Mouse (Mus musculus) lung, embryonic 15.5 days (tissue): ENCODE measurements around the gene Lefty2. TPM values are rescaled to one million over a fixed set of nuclear protein-coding genes. Genes with fewer than 3 reads are reported as not detected.

Source experiments
- polyA plus RNA-seq: library from polyadenylated mRNA; unstranded; fragments of >200 nt; fragmentation: Nextera tagmentation; extraction: Ambion mirVana; gene quantifications from 2 replicates; pipeline ENCODE4 v1.2.1, GENCODE M21; 2015

Lefty2 gene
- polyA plus RNA-seq, 1 experiment from 2014 or later, result 0.17 TPM

Other genes starting within 250 kb of the Lefty2 start
- 0.20 and 0.29 TPM in 2 replicates for gene Mixl1, start 196.1 kb upstream of the Lefty2 start, polyA plus RNA-seq
- gene Acbd3, start 167.1 kb upstream of the Lefty2 start, polyA plus RNA-seq, result 22.1 and 22.6 TPM in 2 replicates
- 2,468 and 2,584 TPM in 2 replicates for gene H3f3a, start 79.2 kb upstream of the Lefty2 start, polyA plus RNA-seq
- 33.7 and 36.6 TPM in 2 replicates for gene Sde2, start 42.0 kb upstream of the Lefty2 start, polyA plus RNA-seq
- 89.9 and 90.0 TPM in 2 replicates for gene Pycr2, start 11.2 kb downstream of the Lefty2 start, polyA plus RNA-seq
- gene Lefty1, start 41.9 kb downstream of the Lefty2 start, polyA plus RNA-seq, result 1.2 and 1.7 TPM in 2 replicates
- gene Tmem63a, start 49.2 kb downstream of the Lefty2 start, polyA plus RNA-seq, result 13.9 and 15.4 TPM in 2 replicates
- gene Ephx1, start 127.8 kb downstream of the Lefty2 start, polyA plus RNA-seq, result 6.3 and 7.2 TPM in 2 replicates
- not detected in 2 replicates for gene 9130409I23Rik, start 158.1 kb downstream of the Lefty2 start, polyA plus RNA-seq